Mouse (Mus musculus) liver, postnatal 0 days (tissue): Measurements from ENCODE around the gene Kyat3. TPM values are rescaled to one million over a fixed set of nuclear protein-coding genes. Genes with fewer than 3 reads are reported as not detected.
"Not testable (repeated sequence)": the region's sequence is repeated elsewhere in the genome, so short reads cannot be mapped to it uniquely, and the experiment has no call there.

ENCODE experiments used
- ATAC-seq: fragments of 200-750 bp; cut with Nextera tagmentation; 2 replicates; pipeline ENCODE4 v1.8.0; 2017; ENCODE audit warnings: mild to moderate bottlenecking, moderate library complexity
- DNase-seq: peaks from one replicate; pipeline ENCODE4 v3.0.0-alpha.2; 2016
- H3K27ac ChIP-seq: fragments of 300-500 bp; sonication (generic); 2 replicates; pipeline ENCODE4 v1.5.1; 2014; ENCODE audit warnings: antibody characterized with exemption, moderate library complexity, mild to moderate bottlenecking, low read depth
- H3K27me3 ChIP-seq: fragments of 300-500 bp; sonication (generic); 2 replicates; pipeline ENCODE4 v1.6.1; 2014; ENCODE audit warnings: low read length, control low read depth, mixed read lengths; ENCODE audit not compliant: insufficient read depth
- H3K36me3 ChIP-seq: fragments of 300-500 bp; sonication (generic); replicated peaks from 2 replicates; pipeline ENCODE4 v1.6.1; 2014; ENCODE audit warnings: mild to moderate bottlenecking, control low read depth, low read length, moderate library complexity, mixed read lengths; ENCODE audit not compliant: insufficient read depth
- H3K4me1 ChIP-seq: fragments of 300-500 bp; sonication (generic); 2 replicates; pipeline ENCODE4 v1.6.1; 2014; ENCODE audit warnings: antibody characterized with exemption, mild to moderate bottlenecking, control low read depth; ENCODE audit not compliant: insufficient read depth
- H3K4me2 ChIP-seq: fragments of 300-500 bp; sonication (generic); 2 replicates; pipeline ENCODE4 v1.6.1; 2014; ENCODE audit warnings: low read depth, mild to moderate bottlenecking, low read length, moderate library complexity, mixed read lengths
- H3K4me3 ChIP-seq: fragments of 300-500 bp; sonication (generic); 2 replicates; pipeline ENCODE4 v1.5.1; 2014; ENCODE audit warnings: low read depth, low read length
- H3K9ac ChIP-seq: fragments of 300-500 bp; sonication (generic); replicated peaks from 2 replicates; pipeline ENCODE4 v1.6.1; 2014; ENCODE audit warnings: mild to moderate bottlenecking, moderate library complexity
- H3K9me3 ChIP-seq: fragments of 300-500 bp; sonication (generic); 2 replicates; pipeline ENCODE4 v1.6.1; 2016; ENCODE audit warnings: mild to moderate bottlenecking, control low read depth, low read length, mixed read lengths
- CTCF ChIP-seq: sonication (generic); IDR thresholded peaks from 2 replicates; pipeline ENCODE4 v1.5.1; 2016; ENCODE audit warnings: antibody characterized with exemption, low read depth
- EP300 ChIP-seq: IDR thresholded peaks from 2 replicates; pipeline ENCODE4 v1.6.1; 2016; ENCODE audit warnings: antibody characterized with exemption, low read depth, mild to moderate bottlenecking
- WGBS: fragments of 180-500 bp; shearing (Covaris S2); extraction: QIAGEN DNeasy Blood & Tissue Kit; methylation state at CpG from one replicate; pipeline ENCODE4 v1.1.7; 2014; ENCODE audit not compliant: insufficient replicate concordance; 5-methylcytosine and 5-hydroxymethylcytosine counted together
- polyA plus RNA-seq: library from polyadenylated mRNA; unstranded; fragments of >200 nt; fragmentation: Nextera tagmentation; extraction: Ambion mirVana; gene quantifications from 2 replicates; pipeline ENCODE4 v1.2.1, GENCODE M21; 2015

Kyat3 gene
- polyA plus RNA-seq, 1 experiment from 2014 or later: 186 TPM

- TF ChIP-seq CTCF: no peak
- TF ChIP-seq EP300: no peak
- H3K9ac ChIP-seq: peak overlapping the region; percentile 78
- peaks cover 12% of the 10 kb centered on the region for H3K4me1 ChIP-seq
- ATAC-seq (no peak), DNase-seq (no peak)
- peak overlapping the region; percentile 95 for H3K27ac ChIP-seq
- 25% methylated on average over 15 of the region's 15 CpGs for WGBS
- 0 out of 2 replicates have a peak, but pooled peaks cover 3% of the 10 kb centered on the region for H3K36me3 ChIP-seq
- H3K9me3 ChIP-seq: no peaks in the 10 kb centered on the region
- H3K27me3 ChIP-seq: no peaks in the 10 kb centered on the region
- H3K4me2 ChIP-seq: peak overlapping the region; percentile 79
- H3K4me3 ChIP-seq: peak overlapping the region; percentile 61
These were observed 647 bp downstream of the Kyat3 start for GRCm38 (mm10) chr3:142701407-142701989.

- H3K27me3 ChIP-seq: no peaks in the 10 kb centered on the region
- no peak overlapping the region for H3K4me3 ChIP-seq
- DNase-seq: peak; percentile 70
- peak overlapping the region; percentile 84 for H3K27ac ChIP-seq
- 0 out of 2 replicates have a peak, but pooled peaks cover 3% of the 10 kb centered on the region for H3K36me3 ChIP-seq
- no peak overlapping the region for H3K9ac ChIP-seq
- peaks cover 7% of the 10 kb centered on the region; the same call in 1 of the 2 replicates for H3K4me1 ChIP-seq
- WGBS: 71% methylated on average over 17 of the region's 17 CpGs
- no peak overlapping the region for H3K4me2 ChIP-seq
- H3K9me3 ChIP-seq: no peaks in the 10 kb centered on the region
- TF ChIP-seq EP300 (peak; percentile 85), CTCF (no peak)
- peak; percentile 82 for ATAC-seq
These were observed 6.0 kb downstream of the Kyat3 start for GRCm38 (mm10) chr3:142706581-142707444.

- peak overlapping the region; percentile 56; the same call in 1 of the 2 replicates for H3K27ac ChIP-seq
- not testable (repeated sequence) for ATAC-seq, H3K4me1 ChIP-seq
These were observed 7.5 kb downstream of the Kyat3 start for GRCm38 (mm10) chr3:142708181-142708848.

GRCm38 (mm10) chr3:142708849-142709419, 8.1 kb downstream of the Kyat3 start:
- 0 out of 2 replicates have a peak, but pooled peaks cover 3% of the 10 kb centered on the region for H3K36me3 ChIP-seq
- H3K4me3 ChIP-seq: no peak overlapping the region
- peak overlapping the region; percentile 56; the same call in 1 of the 2 replicates for H3K27ac ChIP-seq
- no peak overlapping the region for H3K4me2 ChIP-seq
- H3K4me1 ChIP-seq: peaks cover 7% of the 10 kb centered on the region; the same call in 1 of the 2 replicates
- no peaks in the 10 kb centered on the region for H3K27me3 ChIP-seq
- no peak overlapping the region for H3K9ac ChIP-seq
- TF ChIP-seq EP300 (peak; percentile 69), CTCF (peak; percentile 84)
- DNase-seq (peak; percentile 71), ATAC-seq (peak; percentile 16)
- WGBS: 53% methylated on average over 13 of the region's 13 CpGs
- no peaks in the 10 kb centered on the region for H3K9me3 ChIP-seq

More at GRCm38 (mm10) chr3:142708181-142708848, 7.5 kb downstream of the Kyat3 start:
- not testable (repeated sequence) for H3K4me3 ChIP-seq, H3K4me2 ChIP-seq, H3K9me3 ChIP-seq, DNase-seq, H3K9ac ChIP-seq, H3K36me3 ChIP-seq, H3K27me3 ChIP-seq
- WGBS: 69% methylated on average over 13 of the region's 13 CpGs

GRCm38 (mm10) chr3:142710360-142711007, 9.6 kb downstream of the Kyat3 start:
- no peak for ATAC-seq
- Histone ChIP-seq H3K9me3 (no peaks in the 10 kb centered on the region), H3K4me2 (no peak overlapping the region), H3K36me3 (no peaks in the 10 kb centered on the region), H3K4me1 (peaks cover 7% of the 10 kb centered on the region; the same call in 1 of the 2 replicates), H3K27ac (peak overlapping the region; percentile 77), H3K9ac (no peak overlapping the region), H3K4me3 (no peak overlapping the region), H3K27me3 (no peaks in the 10 kb centered on the region)
- TF ChIP-seq CTCF (peak; percentile 70), EP300 (no peak)
- WGBS: 30% methylated on average over 10 of the region's 10 CpGs
- peak; percentile 64 for DNase-seq
